8 mouse cellular contexts compared by ENCODE assay signal in genomic region chr1:127679498-127680133, GRCm38 (mm10). TPM values are rescaled to one million over a fixed set of nuclear protein-coding genes. Genes with fewer than 3 reads are reported as not detected.
A peak's percentile ranks its signal among the peaks of the same experiment; 100 is the strongest.
DNase-seq lines count a peak whose midpoint lies in the region; ATAC-seq and TF ChIP-seq lines count a peak whose summit lies in the region.

Gene Tmem163, minus strand, starts transcription at chr1:127679548.

- TF ChIP-seq EP300 in stomach, postnatal 0 days (optimal IDR thresholded peaks at IDR 0.05), result no peak

- peak within 1 kb of the TSS; percentile 90 for H3K4me2 ChIP-seq in heart, embryonic 11.5 days
- peak within 1 kb of the TSS; percentile 79 for H3K4me2 ChIP-seq in midbrain, embryonic 11.5 days
- H3K4me2 ChIP-seq in stomach, postnatal 0 days (replicated peaks; ENCODE audit: low read depth), result no peak within 1 kb of the TSS

- ATAC-seq in heart, embryonic 11.5 days (replicated peaks; ENCODE audit: insufficient number of reproducible peaks, low FRiP score, low TSS enrichment), result no peak
- ATAC-seq in midbrain, embryonic 11.5 days (ENCODE audit: low FRiP score), result peak; percentile 6; the same call in 1 of the 2 replicates
- ATAC-seq in stomach, postnatal 0 days (ENCODE audit: low FRiP score, low TSS enrichment), result no peak

- H3K9ac ChIP-seq in heart, embryonic 11.5 days (ENCODE audit: low read depth, low read length), result no peak within 1 kb of the TSS
- H3K9ac ChIP-seq in midbrain, embryonic 11.5 days (ENCODE audit: low read length), result peak within 1 kb of the TSS; percentile 66; the same call in 1 of the 2 replicates
- no peak within 1 kb of the TSS for H3K9ac ChIP-seq in stomach, postnatal 0 days (ENCODE audit: low read length)

- no peaks in the 10 kb centered on the region for H3K36me3 ChIP-seq in heart, embryonic 11.5 days (ENCODE audit: control insufficient read depth, insufficient read depth, low read length)
- H3K36me3 ChIP-seq in midbrain, embryonic 11.5 days (ENCODE audit: control insufficient read depth, insufficient read depth, low read length), result no peaks in the 10 kb centered on the region
- H3K36me3 ChIP-seq in stomach, postnatal 0 days (ENCODE audit: control insufficient read depth, insufficient read depth, low read length), result no peaks in the 10 kb centered on the region

- intact Hi-C loops in heart, postnatal 14 days (cut with DNase I), result loop anchor here (2.0 to 5.0 kb wide), 2 partner anchors 77 to 179 kb away; no protein-coding TSS in a partner anchor
- intact Hi-C loops in left cerebral cortex, postnatal 4 days (cut with DNase I), result loop anchor here (5.0 kb wide), 1 partner anchor 177 kb away; no protein-coding TSS in a partner anchor

- H3K27ac ChIP-seq in heart, embryonic 11.5 days (ENCODE audit: low read depth, low read length), result no peak within 1 kb of the TSS
- H3K27ac ChIP-seq in cortical plate, adult 2 months (ENCODE audit: insufficient read depth, low read length), result no peak within 1 kb of the TSS
- peak within 1 kb of the TSS; percentile 25; the same call in 1 of the 2 replicates for H3K27ac ChIP-seq in midbrain, embryonic 11.5 days (ENCODE audit: low read depth, low read length)
- no peak within 1 kb of the TSS for H3K27ac ChIP-seq in stomach, postnatal 0 days (replicated peaks)

- H3K9me3 ChIP-seq in heart, embryonic 11.5 days (replicated peaks; ENCODE audit: control insufficient read depth, low read length), result no peaks in the 10 kb centered on the region
- no peaks in the 10 kb centered on the region; the same call in 1 of the 2 replicates for H3K9me3 ChIP-seq in midbrain, embryonic 11.5 days (ENCODE audit: control insufficient read depth, low read length)
- H3K9me3 ChIP-seq in stomach, postnatal 0 days (ENCODE audit: control insufficient read depth, low read length), result no peaks in the 10 kb centered on the region

- DNase-seq in heart, adult 11 months, result no peak
- peak; percentile 55 for DNase-seq in NIH3T3 (ENCODE audit: low read depth)
- DNase-seq in heart, postnatal 14 days, result peak; percentile 17 to 41
- peak; percentile 53 for DNase-seq in left cerebral cortex, postnatal 4 days
- peak; percentile 93 for DNase-seq in midbrain, embryonic 11.5 days (ENCODE audit: low spot score, missing footprints)
- DNase-seq in stomach, postnatal 0 days (ENCODE audit: low spot score), result peak; percentile 42

- peaks cover 9% of the 10 kb centered on the region for H3K4me1 ChIP-seq in heart, embryonic 11.5 days (ENCODE audit: control insufficient read depth, insufficient read depth, low read length)
- H3K4me1 ChIP-seq in cortical plate, adult 2 months (ENCODE audit: control insufficient read depth, insufficient read depth, low read length), result no peaks in the 10 kb centered on the region
- peaks cover 6% of the 10 kb centered on the region for H3K4me1 ChIP-seq in midbrain, embryonic 11.5 days (ENCODE audit: control insufficient read depth, insufficient read depth, low read length)
- H3K4me1 ChIP-seq in stomach, postnatal 0 days (replicated peaks; ENCODE audit: control insufficient read depth, insufficient read depth), result peaks cover 2% of the 10 kb centered on the region; the same call in 1 of the 2 replicates

- WGBS in heart, embryonic 11.5 days (ENCODE audit: insufficient replicate concordance), result 23% methylated on average over 18 of the region's 18 CpGs
- 6% methylated on average over 18 of the region's 18 CpGs for WGBS in midbrain, embryonic 11.5 days
- WGBS in stomach, postnatal 0 days, result 20% methylated on average over 18 of the region's 18 CpGs

- H3K4me3 ChIP-seq in heart, embryonic 11.5 days (ENCODE audit: low read depth, low read length), result peak within 1 kb of the TSS; percentile 72; the same call in 1 of the 2 replicates
- no peak within 1 kb of the TSS; the same call in 1 of the 2 replicates for H3K4me3 ChIP-seq in cortical plate, adult 2 months (ENCODE audit: insufficient read depth, low read length)
- peak within 1 kb of the TSS; percentile 65 for H3K4me3 ChIP-seq in midbrain, embryonic 11.5 days (ENCODE audit: low read depth, low read length)
- peak within 1 kb of the TSS; percentile 6; the same call in 1 of the 2 replicates for H3K4me3 ChIP-seq in stomach, postnatal 0 days (ENCODE audit: low read depth, low read length)

- peaks cover 34% of the 10 kb centered on the region for H3K27me3 ChIP-seq in heart, embryonic 11.5 days (ENCODE audit: control insufficient read depth, insufficient read depth, low read length)
- peaks cover 43% of the 10 kb centered on the region for H3K27me3 ChIP-seq in midbrain, embryonic 11.5 days (ENCODE audit: control insufficient read depth, insufficient read depth, low read length)
- peaks cover 20% of the 10 kb centered on the region for H3K27me3 ChIP-seq in stomach, postnatal 0 days (ENCODE audit: control insufficient read depth, insufficient read depth, low read length)

- peak; percentile 60 for TF ChIP-seq CTCF in cortical plate, adult 2 months (IDR thresholded peaks at IDR 0.05; ENCODE audit: extremely low read depth, insufficient read depth, low read length)
- peak; percentile 82 for TF ChIP-seq CTCF in stomach, postnatal 0 days (IDR thresholded peaks at IDR 0.05; ENCODE audit: low read depth)

- TF ChIP-seq POLR2A in cortical plate, adult 2 months (IDR thresholded peaks at IDR 0.05; ENCODE audit: extremely low read depth, insufficient read depth, low read length), result no peak

RNA-seq across cellular contexts. Expression of gene Tmem163, which starts in this region (rescaled TPM):
- polyA plus RNA-seq in heart, embryonic 11.5 days (2014; fragmentation: Nextera tagmentation; extraction: Ambion mirVana), result 30.5 and 32.0 TPM in 2 replicates
- polyA plus RNA-seq in cortical plate, adult 2 months (2012; rRNA removed), result 21.5 and 31.6 TPM in 2 replicates
- 1 to 10 TPM; 2.6 to 7.2 TPM for total RNA-seq in heart, postnatal 14 days (2021)
- 10 to 100 TPM; 23.8 to 32.5 TPM for total RNA-seq in left cerebral cortex, postnatal 4 days (2021)
- polyA plus RNA-seq in midbrain, embryonic 11.5 days (2014; fragmentation: Nextera tagmentation; extraction: Ambion mirVana), result 41.1 and 43.1 TPM in 2 replicates
- 0.61 and 0.69 TPM in 2 replicates for polyA plus RNA-seq in stomach, postnatal 0 days (2015; fragmentation: Nextera tagmentation; extraction: Ambion mirVana)

Comparison
In these comparisons a context has a peak if more than half of its experiments do, and no peak if none do; other contexts are left out.
1. RNA of gene Tmem163 (polyA plus RNA-seq): 41.1 to 43.1 TPM in midbrain, embryonic 11.5 days, 21.5 to 31.6 TPM in cortical plate, adult 2 months and 30.5 to 32.0 TPM in heart, embryonic 11.5 days; 0.61 to 0.69 TPM in stomach, postnatal 0 days; every median in the first group is over 10 times any median in the second.
2. Peak in DNase-seq and H3K4me3 ChIP-seq in stomach, postnatal 0 days; RNA of the gene not detected or under 1 TPM.